In the genomic region with DNA sequence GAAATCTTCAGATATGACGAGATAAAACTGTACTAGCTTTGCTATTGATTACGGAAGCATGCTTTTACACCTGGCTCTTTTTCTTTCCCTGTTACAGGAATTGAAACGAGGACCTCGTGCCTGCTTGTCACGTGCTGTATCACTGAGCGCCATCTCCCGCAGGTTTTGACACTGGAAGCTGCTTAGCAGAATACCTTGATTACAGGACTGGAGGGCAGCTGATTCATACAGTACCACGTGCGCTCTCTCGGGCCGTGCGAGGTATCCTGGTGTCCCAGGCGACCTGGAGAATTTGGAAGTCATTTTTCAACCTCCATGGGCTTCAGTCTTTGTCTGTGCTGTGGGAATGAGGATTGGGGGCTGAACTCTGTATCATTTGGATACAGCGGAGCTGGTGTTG, we compare ENCODE assay signal across 32 mouse cellular contexts.
A peak's percentile ranks its signal among the peaks of the same experiment; 100 is the strongest.
DNase-seq lines count a peak whose midpoint lies in the region; ATAC-seq lines count a peak whose summit lies in the region.
"Had no signal": no experiment of that assay in that cellular context is flagged by ENCODE, and none has a peak within 500 bp of the region (broad histone marks: within the 10 kb centered on the region; RNA-seq: fewer than 3 reads in every experiment).

No protein-coding gene starts in this region.

- DNase-seq in neural tube, embryonic 11.5 days (ENCODE audit: low spot score) = no peak
- no peak for DNase-seq in neural tube, embryonic 10.5 days (ENCODE audit: extremely low spot score, low spot score)
- DNase-seq in midbrain, embryonic 14.5 days = peak; percentile 46
- no peak for DNase-seq in embryo, embryonic 11 days
- DNase-seq in thymus, postnatal 14 days = no peak
- DNase-seq: adrenal gland, postnatal 36 days; B cell, adult 2 months; cerebellum, adult 2 months; cerebellum, postnatal 14 days; gastrocnemius, adult 2 months; heart, postnatal 36 days; kidney, adult 11 months; kidney, postnatal 25 days; right cerebral cortex, adult 18-20 months; right cerebral cortex, postnatal 4 days; thymus, adult 18-20 months; thymus, postnatal 4 days had no signal

- no peak overlapping the region for H3K4me2 ChIP-seq in neural tube, embryonic 11.5 days (ENCODE audit: low read depth)
- H3K4me2 ChIP-seq in hindbrain, embryonic 13.5 days = peak overlapping the region; percentile 18; the same call in 1 of the 2 replicates
- no peak overlapping the region for H3K4me2 ChIP-seq in midbrain, embryonic 14.5 days (ENCODE audit: low read length)
- H3K4me2 ChIP-seq: embryonic facial prominence, embryonic 15.5 days; forebrain, embryonic 13.5 days; heart, embryonic 15.5 days; kidney, embryonic 15.5 days; liver, embryonic 11.5 days; lung, embryonic 15.5 days had no signal

- no peak overlapping the region for H3K9ac ChIP-seq in neural tube, embryonic 11.5 days (ENCODE audit: low read length)
- H3K9ac ChIP-seq in hindbrain, embryonic 13.5 days = no peak overlapping the region
- no peak overlapping the region for H3K9ac ChIP-seq in midbrain, embryonic 14.5 days (replicated peaks; ENCODE audit: low read length)
- H3K9ac ChIP-seq: embryonic facial prominence, embryonic 15.5 days; heart, embryonic 15.5 days; kidney, embryonic 15.5 days; lung, embryonic 15.5 days had no signal

- no peaks in the 10 kb centered on the region for H3K36me3 ChIP-seq in neural tube, embryonic 11.5 days (ENCODE audit: control insufficient read depth, insufficient read depth, low read length)
- H3K36me3 ChIP-seq in hindbrain, embryonic 13.5 days = no peaks in the 10 kb centered on the region
- no peaks in the 10 kb centered on the region for H3K36me3 ChIP-seq in midbrain, embryonic 14.5 days (ENCODE audit: control insufficient read depth, insufficient read depth, low read length)
- H3K36me3 ChIP-seq: embryonic facial prominence, embryonic 10.5 days; embryonic facial prominence, embryonic 15.5 days; heart, embryonic 10.5 days; heart, embryonic 15.5 days; kidney, embryonic 15.5 days; limb, embryonic 13.5 days; lung, embryonic 15.5 days had no signal

- 0 out of 2 replicates have a peak, but pooled peaks have one; percentile 20 for ATAC-seq in neural tube, embryonic 11.5 days (ENCODE audit: insufficient read depth, low FRiP score, low TSS enrichment)
- peak; percentile 36; the same call in 1 of the 2 replicates for ATAC-seq in hindbrain, embryonic 13.5 days (ENCODE audit: low FRiP score)
- no peak for ATAC-seq in midbrain, embryonic 14.5 days (ENCODE audit: low FRiP score, low TSS enrichment)
- no peak for ATAC-seq in megakaryocyte, adult 5-6 weeks (ENCODE audit: poor library complexity, severe bottlenecking)
- ATAC-seq: forebrain, embryonic 13.5 days; inflammation-experienced regulatory T-cells, adult 6 months had no signal

- no peak overlapping the region for H3K4me3 ChIP-seq in neural tube, embryonic 11.5 days (ENCODE audit: low read depth, low read length)
- H3K4me3 ChIP-seq in hindbrain, embryonic 13.5 days = no peak overlapping the region
- no peak overlapping the region for H3K4me3 ChIP-seq in midbrain, embryonic 14.5 days (replicated peaks; ENCODE audit: low read depth, low read length)
- H3K4me3 ChIP-seq: embryonic facial prominence, embryonic 10.5 days; embryonic facial prominence, embryonic 15.5 days; forebrain, embryonic 13.5 days; gastrocnemius, adult 2 months; heart, embryonic 10.5 days; heart, embryonic 15.5 days; kidney, embryonic 15.5 days; layer of hippocampus, adult 2 months; left cerebral cortex, adult 2 months; limb, embryonic 13.5 days; lung, embryonic 15.5 days had no signal

- H3K9me3 ChIP-seq in neural tube, embryonic 11.5 days (ENCODE audit: control insufficient read depth, low read length) = no peaks in the 10 kb centered on the region
- H3K9me3 ChIP-seq in hindbrain, embryonic 13.5 days = no peaks in the 10 kb centered on the region
- no peaks in the 10 kb centered on the region for H3K9me3 ChIP-seq in midbrain, embryonic 14.5 days (ENCODE audit: control insufficient read depth, low read length)
- H3K9me3 ChIP-seq: embryonic facial prominence, embryonic 15.5 days; forebrain, embryonic 13.5 days; heart, embryonic 10.5 days; heart, embryonic 15.5 days; kidney, embryonic 15.5 days; limb, embryonic 13.5 days; lung, embryonic 15.5 days had no signal

- no peak overlapping the region for H3K27ac ChIP-seq in neural tube, embryonic 11.5 days (ENCODE audit: low read depth, low read length)
- H3K27ac ChIP-seq in hindbrain, embryonic 13.5 days = peak overlapping the region; percentile 20; the same call in 1 of the 2 replicates
- H3K27ac ChIP-seq in midbrain, embryonic 14.5 days (replicated peaks; ENCODE audit: low read depth, low read length) = peak overlapping the region; percentile 49; the same call in 1 of the 2 replicates
- H3K27ac ChIP-seq: embryonic facial prominence, embryonic 15.5 days; forebrain, embryonic 13.5 days; gastrocnemius, adult 2 months; heart, embryonic 10.5 days; heart, embryonic 15.5 days; kidney, embryonic 15.5 days; layer of hippocampus, adult 2 months; left cerebral cortex, adult 2 months; limb, embryonic 13.5 days; lung, embryonic 15.5 days; stomach, postnatal 0 days had no signal

- peaks cover 19% of the 10 kb centered on the region for H3K4me1 ChIP-seq in neural tube, embryonic 11.5 days (ENCODE audit: control insufficient read depth, insufficient read depth, low read length)
- peaks cover 21% of the 10 kb centered on the region for H3K4me1 ChIP-seq in hindbrain, embryonic 13.5 days (replicated peaks)
- H3K4me1 ChIP-seq in midbrain, embryonic 14.5 days (ENCODE audit: control insufficient read depth, insufficient read depth, low read length) = peaks cover 8% of the 10 kb centered on the region; the same call in 1 of the 2 replicates
- H3K4me1 ChIP-seq: heart, embryonic 15.5 days; lung, embryonic 15.5 days had no signal

- no peaks in the 10 kb centered on the region for H3K27me3 ChIP-seq in neural tube, embryonic 11.5 days (ENCODE audit: control insufficient read depth, insufficient read depth, low read length)
- no peaks in the 10 kb centered on the region for H3K27me3 ChIP-seq in hindbrain, embryonic 13.5 days
- no peaks in the 10 kb centered on the region for H3K27me3 ChIP-seq in midbrain, embryonic 14.5 days (ENCODE audit: control insufficient read depth, insufficient read depth, low read length)
- H3K27me3 ChIP-seq: embryonic facial prominence, embryonic 15.5 days; kidney, embryonic 15.5 days; limb, embryonic 13.5 days; lung, embryonic 15.5 days had no signal

- 75% methylated on average over 14 of the region's 14 CpGs for WGBS in neural tube, embryonic 11.5 days
- WGBS in hindbrain, embryonic 13.5 days = 64% methylated on average over 14 of the region's 14 CpGs
- 76% methylated on average over 14 of the region's 14 CpGs for WGBS in midbrain, embryonic 14.5 days

Comparison
In these comparisons a context has a peak if more than half of its experiments do, and no peak if none do; other contexts are left out.
1. ATAC-seq: peak in neural tube, embryonic 11.5 days (single experiment) and hindbrain, embryonic 13.5 days (single experiment); none in midbrain, embryonic 14.5 days (single experiment) and megakaryocyte, adult 5-6 weeks (single experiment).